Mouse (Mus musculus) urinary bladder, postnatal 36 days (tissue): ENCODE results near the gene 2610507B11Rik.
"Not testable (repeated sequence)": the region's sequence is repeated elsewhere in the genome, so short reads cannot be mapped to it uniquely, and the experiment has no call there.

ENCODE experiments used
- DNase-seq, 2 experiments: peaks; one replicate each; pipeline ENCODE4 v3.0.0; 2022; ENCODE audit warnings: low spot score in 2 of 2, mixed read lengths in 1 of 2

2610507B11Rik gene

DNA sequence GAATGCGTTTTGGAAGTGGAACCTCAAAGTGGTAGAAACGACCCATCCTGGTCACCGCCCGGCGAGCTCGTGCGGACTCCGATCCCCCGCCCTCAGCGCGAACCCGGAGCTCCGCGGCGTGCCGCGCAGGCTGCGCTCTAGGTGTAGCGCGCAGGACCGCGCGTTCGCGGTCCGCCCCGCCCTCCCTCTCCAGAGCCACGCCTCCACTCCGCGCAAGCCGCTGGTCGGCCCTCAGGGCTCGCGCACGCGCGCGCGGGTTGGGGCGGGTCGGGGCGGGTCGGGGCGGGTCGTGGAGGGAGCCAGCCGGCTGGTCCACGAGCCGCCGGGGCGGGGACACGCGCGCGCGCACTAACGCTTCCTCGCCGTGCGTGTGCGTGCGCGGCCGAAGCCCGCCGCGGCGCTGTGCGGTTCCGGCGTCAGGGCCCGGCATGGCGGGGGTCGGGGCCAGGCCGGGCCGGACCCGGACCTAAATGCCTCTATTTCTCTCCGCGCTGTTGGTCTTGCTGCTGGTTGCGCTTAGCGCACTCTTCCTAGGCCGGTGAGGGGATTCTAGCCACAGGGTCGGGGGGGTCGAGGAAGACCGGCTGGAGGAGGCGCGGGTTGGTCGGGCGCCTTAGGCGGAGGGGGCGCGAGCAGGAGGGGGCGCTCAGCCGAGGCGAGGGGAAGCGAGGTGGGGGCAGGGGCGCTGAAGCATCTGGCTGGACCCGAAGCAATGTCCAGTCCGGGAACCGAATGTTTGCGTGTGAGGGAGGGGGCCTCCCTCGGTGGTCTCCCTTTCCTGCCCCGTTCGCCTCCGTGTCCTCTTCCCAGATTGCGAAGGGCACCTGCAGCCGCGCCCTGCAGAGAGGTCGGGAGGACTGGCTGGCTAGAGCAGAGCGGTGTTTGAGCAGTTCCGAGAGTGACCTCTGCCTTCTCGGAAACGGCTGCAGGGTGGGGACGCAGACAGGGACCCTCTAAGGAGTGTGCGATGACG, at the start of gene 2610507B11Rik:
TSS of gene 2610507B11Rik (plus strand) at position 373 of the 973 bp plus-strand sequence.
- peak; percentile 87 to 92 for DNase-seq

DNA sequence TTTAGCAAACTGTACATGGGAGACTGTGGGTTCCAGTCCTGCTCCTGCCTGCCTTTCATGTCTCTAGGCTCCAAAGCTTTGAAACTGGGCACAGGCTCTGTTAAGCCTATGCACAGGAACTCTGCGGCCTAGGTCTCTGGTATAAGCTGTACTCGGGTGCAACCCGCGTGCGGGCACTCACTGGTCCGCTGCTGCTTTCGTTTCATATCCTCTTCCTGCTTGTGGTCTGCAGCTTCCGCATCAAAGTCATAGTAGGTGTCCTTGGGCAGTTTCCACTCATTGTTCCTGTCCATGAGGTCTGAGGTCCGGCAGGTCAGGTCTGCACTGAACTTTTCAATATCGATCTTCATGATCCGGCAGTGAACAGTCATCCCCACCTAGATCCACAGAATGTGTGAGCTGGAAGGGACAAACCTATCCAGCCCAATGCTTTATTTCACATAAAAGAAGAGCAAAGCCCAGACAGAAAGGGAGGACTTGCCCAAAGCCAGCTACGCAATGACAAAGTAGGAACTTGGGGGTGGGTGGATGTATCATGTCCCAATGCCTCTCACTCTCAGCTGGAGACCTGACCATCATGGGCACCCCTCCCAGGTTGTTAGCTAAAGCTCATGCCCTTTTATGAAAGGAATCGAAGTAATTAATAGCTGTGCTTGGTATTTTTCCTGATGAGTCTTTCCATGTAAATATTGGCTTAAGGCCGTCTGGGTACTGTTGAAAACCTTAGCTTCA, 48.3 kb upstream of the 2610507B11Rik start:
- DNase-seq: no peak

DNA sequence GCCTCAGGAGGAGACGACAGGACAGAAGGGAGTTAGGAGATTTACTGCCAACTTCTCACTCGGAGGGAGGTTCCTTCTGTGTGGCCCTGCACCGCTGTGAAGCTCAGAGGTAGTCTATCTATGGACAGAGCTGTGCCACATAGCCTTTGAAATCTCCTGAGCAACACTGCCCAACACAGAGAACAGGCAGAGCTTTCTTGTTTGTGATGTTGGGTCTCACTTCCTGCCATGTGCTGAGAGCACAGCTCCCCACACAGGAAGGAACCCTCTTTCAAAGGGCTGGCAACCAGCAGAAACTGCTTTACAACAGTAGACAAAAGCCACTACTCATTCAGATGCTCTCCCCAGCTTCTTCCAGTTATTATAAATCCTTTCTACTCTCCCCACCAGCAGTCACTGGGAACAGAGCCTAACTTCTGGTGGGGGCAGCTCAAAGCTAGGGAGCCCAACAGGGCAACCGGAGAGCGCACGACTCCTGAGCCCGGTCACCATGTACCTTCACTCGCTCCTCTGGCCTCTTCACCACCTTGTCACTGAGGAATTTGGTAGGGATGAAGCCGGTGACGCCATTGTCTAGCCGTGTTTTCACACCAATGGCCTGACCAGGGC, 45.7 kb upstream of the 2610507B11Rik start:
- no peak for DNase-seq

DNA sequence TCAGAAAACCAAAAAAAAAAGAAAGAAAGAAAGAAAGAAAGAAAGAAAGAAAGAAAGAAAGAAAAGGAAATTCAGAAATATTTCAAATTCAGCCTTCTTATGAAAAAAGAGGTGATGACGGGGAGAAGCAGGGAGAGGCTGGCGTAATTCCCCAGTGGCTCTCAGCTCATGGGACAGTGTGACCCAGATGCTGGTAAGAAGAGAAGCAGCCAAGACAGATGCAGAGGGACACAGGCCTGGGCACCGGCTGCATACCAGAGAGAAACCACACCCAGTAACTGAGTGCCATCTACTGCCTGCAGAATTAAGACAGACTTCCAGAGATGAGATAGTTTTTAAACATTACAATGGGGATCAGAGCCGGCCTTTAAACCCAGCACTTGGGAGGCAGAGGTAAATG, 38.0 kb upstream of the 2610507B11Rik start:
- no peak for DNase-seq

DNA sequence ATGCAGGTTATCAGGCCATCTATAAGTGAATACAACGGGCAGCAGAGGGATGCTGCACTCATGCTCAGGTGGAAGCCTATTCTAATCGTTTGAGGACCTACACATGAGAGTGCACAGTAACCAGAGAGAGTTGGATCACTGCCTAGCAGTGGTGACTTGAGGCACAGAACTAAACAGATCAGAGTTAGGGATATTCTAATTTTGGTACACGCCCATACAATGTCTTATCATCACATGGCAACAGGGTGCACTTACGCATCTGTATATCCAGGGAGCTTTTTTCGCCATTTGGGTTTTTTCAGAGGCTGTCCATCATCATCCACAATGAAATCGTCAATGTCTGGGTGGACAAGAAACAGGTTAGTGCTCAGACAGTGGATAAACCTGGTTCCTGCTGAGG, 30.0 kb upstream of the 2610507B11Rik start:
- DNase-seq: no peak

DNA sequence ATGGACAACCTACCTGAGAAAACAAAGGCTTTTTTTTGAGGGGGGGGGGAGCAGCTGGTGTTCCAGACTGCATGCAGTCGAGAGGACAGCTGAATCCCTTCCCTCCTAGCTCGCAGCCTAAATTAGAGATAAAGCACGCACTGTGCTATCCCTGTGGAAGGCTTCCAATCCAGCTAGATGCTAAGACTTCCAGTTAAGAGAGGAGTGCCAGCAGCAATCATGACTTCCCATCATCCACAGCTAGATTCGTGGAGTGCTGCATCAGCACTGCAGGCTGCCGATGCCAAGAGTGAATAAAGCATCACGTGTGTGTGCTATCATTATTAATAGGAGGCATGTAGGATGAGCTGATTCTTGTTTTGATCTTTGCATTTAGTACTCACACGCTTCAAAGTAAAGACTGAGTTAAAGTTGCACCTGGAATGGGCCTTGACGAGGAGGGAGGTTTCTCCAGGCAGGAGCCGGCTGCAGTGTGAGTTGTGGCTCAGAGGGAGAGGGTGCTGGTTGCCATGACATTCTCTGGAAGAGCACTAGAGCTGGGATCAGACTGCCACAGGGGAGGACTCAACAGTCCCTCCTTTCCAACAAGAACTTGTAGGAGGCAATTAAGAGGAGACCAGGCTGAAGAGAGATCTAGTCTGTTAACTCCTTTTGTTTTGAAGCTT, 21.2 kb upstream of the 2610507B11Rik start:
- no peak for DNase-seq

DNA sequence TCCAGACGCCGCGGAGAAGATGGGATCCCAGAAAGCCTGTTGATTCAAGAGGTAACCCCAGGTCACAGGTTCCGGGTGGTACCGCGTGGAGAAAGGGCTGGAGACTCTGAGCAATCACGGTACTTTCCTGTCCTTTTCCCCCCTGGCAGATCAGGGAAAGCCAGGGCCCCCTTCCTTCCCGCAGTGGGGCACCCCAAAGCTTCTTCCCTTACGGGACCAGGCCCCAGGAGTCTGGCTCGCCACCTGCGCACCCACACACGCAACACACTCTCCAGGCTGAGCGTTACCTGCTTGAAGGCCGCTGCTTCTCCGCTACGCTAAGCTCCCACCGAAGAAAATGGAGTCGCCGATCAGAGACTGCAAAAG, 16.3 kb upstream of the 2610507B11Rik start:
- peak in 1 of 2 experiments; percentile 27 for DNase-seq

DNA sequence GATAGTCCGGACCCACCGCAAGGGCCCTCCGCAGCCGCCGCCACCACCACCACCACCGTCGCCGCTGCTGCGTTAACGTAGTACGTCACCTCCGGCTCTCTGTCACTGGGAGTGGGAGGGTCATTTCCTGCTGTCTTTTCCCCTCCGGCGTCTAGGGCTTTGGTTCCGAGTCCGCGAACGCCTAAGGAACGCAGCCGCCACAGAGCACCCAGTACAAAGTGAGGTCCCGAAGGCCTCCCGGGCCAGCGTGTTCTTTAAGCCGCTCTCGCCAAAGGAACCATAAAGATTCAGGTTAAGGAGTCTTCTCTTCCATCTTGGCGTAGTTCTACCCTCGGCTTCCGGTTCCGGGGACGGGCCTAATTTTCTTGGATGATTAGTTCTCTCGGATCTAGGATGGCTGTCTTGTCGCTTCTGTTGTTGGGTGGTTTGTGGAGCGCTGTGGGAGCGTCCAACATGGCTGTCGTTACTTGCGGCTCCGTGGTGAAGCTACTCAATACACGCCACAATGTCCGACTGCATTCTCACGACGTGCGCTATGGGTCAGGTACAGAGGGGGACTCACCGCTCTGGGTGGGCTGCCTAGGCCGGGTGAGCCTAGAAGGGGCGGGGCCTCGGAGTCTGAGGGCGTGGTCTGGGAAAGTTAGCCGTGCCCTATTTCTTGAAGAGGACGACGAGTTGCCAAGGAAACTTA, 15.8 kb upstream of the 2610507B11Rik start, which contains the start of the genes Sdf2 and Supt6:
TSS of gene Sdf2 (plus strand) at position 120 of the 691 bp plus-strand sequence.
TSS of gene Supt6 (minus strand) at position 361 of the 691 bp plus-strand sequence.
- peak; percentile 90 for DNase-seq

DNA sequence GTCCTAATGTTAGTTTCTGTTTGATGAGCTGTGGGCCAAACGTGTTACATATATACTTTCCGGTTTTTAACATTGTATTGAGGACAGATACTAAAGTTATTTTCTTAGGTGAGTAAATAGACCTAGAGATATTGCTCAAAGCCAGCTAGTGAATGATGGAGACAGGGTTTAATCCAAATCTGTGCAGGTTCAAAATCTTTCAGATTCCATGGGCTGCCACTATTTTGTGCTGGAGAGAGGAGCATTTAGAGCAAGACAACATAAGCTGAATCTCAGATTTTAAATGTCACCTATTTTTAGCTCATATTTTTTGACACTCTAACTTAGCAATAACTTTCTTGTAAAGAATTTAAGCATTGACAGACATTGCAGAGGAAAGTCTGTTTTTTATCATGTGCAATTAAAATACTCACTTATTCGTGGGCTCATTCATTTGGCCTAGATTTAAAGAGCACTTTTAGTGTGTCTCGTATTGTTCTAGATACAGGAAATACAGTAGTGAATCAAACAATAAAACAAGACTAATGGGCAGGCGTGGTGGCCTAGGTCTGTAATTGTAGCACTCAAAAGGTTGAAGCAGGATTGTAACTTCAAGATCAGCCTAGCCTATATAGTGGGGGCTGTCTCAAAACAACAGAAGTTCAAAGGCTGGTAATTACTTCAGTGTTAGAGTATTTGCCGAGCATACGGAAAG, 15.1 kb upstream of the 2610507B11Rik start:
- DNase-seq: no peak

DNA sequence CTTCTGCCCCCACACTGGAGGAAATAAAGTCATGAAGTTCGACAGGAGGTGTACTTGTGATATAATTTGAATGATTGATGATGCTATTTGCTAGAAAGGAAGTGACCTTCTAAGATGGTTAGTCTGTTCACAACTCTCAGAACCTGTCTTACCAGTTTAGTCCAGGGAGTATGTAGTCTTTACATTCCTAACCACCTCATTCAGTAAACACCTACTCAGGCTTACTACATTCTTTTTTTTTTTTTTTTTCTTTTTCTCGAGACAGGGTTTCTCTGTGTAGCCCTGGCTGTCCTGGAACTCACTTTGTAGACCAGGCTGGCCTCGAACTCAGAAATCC, 14.6 kb upstream of the 2610507B11Rik start:
- no peak for DNase-seq

DNA sequence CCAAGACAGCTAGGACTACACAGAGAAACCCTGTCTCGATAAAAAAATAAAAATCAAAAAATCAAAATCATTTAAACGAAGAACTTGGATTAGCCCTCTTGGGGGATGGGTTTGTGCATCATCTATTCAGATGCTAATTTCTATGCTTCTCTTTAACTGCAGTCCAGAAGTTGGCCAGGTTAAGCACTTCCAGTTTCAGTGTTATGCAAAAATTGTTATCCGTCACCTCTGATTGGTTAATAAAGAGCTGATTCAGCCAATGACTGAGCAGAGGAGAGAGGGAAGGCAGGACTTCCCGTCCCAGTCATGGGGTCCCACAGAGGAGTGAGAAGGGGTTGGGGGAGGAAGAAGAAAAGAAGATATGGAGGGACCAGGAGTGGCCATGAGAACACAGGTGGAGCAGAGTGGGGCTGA, 13.8 kb upstream of the 2610507B11Rik start:
- DNase-seq: no peak

DNA sequence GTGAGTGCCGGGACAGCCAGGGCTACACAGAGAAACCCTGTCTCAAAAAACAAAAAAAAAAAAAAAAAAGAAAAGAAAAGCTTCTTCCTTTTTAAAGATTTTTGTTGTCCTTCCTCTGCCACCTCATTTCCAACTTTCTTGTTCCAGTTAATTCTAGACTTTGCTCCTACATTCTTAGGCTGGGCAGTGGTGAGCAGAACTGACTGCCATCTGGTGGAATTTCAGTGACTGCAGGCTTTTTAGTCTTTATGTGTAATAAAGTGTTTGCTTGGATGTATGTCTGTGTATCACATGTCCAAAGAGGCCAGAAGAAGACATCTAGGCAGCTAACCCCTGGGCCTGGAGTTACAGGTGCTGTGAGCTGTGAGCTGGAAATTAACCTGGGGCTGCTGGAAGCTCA, 4.9 kb upstream of the 2610507B11Rik start:
- DNase-seq: no peak

DNA sequence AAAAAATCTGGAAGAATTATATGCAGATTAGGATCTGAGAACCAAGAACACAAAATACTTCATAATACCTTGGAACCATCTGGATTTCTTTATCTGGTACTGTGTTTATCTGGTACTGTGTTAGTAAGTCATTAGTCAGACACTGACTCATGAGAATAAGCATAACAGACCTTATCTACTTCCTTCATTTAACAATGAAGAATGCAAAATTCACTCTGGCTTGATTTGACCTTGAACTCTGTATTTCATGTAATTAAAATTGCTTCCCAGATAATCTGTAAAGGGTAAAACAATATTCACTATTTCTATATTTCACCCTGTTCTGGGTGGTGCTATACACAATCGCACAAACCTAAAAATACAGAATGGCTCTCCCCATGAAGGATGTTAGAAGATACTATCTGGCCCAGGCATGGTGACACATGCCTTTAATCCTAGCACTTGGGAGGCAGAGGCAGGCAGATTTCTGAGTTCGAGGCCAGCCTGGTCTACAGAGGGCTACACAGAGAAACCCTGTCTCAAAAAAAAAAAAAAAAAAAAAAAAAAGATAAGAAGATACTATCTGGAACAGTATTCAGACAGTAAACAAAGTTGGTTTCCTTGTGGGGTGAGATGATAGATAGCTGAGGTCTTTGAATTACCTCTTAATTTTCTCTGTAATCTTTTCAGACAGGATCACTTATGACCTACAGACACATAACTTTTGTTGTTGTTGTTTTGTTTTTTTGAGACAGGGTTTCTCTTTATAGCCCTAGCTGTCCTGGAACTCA, 878 bp upstream of the 2610507B11Rik start:
- no peak for DNase-seq

DNA sequence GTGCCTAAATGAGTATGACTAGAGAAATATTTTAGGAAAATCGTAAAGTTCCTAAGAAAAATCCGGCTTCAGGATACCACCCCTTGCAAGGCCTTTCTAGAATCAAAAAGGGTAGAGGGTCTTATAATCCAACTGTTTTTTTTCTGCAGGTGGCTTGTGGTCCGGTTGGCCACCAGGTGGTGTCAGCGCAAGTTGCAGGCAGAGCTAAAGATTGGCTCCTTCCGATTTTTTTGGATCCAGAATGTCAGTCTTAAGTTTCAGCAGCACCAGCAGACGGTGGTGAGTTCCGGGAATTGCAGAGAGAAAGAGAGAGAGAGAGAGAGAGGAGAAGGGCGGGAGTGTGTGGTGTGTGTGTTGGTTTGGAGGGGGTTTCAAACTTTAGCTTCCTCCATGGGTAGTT, 998 bp downstream of the 2610507B11Rik start:
- DNase-seq: peak in 1 of 2 experiments; percentile 45

DNA sequence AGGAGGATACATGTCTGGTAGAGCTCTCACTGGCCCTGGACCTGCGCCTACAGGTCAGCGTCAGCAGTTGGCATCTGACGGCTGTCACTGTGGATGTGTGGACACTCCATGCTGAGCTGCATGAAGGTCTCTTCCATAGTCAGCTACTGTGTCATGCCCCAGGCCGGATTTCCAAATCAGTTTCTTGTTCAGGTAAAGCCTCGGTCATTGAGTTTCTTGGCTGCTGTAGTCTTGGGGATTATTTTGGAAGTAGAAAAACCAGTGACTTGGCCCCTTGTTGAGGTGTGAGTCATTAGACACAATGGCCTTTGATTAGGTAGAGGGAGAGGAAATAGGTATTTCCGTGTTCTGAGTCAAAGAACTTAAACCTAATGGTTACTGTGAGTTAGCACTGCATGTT, 4.0 kb downstream of the 2610507B11Rik start:
- no peak for DNase-seq

DNA sequence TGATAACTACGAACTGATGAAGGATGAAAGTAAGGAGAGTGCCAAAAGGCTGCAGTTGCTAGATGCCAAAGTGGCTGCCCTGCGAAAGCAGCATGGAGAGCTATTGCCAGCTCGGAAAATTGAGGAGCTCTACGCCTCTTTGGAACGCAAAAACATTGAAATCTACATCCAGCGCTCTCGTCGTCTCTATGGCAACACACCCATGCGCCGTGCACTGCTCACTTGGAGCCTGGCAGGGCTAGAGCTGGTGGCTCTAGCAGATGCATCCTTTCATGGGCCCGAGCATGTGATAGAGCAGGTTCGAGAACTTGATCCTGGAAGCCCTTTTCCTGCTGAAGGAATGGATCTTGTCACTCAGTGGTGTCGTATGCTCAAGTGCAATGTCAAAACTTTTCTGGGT, 10.4 kb downstream of the 2610507B11Rik start:
- no peak for DNase-seq

DNA sequence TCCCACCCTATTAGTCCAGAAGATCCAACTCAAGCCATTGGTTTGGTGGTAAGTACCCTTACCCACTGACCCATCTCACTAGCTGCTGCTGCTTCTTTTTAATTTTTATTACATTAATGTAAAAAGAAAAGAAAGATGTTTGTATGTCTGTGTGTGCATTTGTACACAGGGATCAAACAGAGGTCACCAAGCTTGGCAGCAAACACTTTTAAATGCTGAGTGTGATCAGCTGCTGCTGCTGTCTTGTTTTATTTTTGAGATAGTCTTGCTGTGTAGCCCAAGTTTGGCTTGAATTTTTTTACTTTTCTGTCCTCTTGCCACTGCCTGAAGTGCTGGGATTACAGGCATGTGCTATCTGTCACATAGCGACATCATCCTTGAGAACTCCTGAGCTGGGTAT, 14.0 kb downstream of the 2610507B11Rik start:
- no peak for DNase-seq

DNA sequence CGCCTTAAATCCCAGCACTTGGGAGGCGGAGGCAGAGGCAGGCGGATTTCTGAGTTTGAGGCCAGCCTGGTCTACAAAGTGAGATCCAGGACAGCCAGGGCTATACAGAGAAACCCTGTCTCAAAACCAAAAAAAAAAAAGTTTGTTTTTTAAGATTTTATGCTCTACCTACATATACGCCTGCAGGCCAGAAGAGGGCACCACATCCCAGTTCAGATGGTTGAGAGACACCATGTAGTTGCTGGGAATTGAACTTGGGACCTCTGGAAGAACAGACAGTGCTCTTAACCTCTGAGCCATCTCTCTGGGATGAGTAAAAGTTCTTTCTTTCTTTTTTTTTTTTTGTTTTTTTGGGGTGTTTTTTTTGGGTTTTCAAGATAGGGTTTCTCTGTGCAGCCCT, 14.6 kb downstream of the 2610507B11Rik start:
- not testable (repeated sequence) for DNase-seq

DNA sequence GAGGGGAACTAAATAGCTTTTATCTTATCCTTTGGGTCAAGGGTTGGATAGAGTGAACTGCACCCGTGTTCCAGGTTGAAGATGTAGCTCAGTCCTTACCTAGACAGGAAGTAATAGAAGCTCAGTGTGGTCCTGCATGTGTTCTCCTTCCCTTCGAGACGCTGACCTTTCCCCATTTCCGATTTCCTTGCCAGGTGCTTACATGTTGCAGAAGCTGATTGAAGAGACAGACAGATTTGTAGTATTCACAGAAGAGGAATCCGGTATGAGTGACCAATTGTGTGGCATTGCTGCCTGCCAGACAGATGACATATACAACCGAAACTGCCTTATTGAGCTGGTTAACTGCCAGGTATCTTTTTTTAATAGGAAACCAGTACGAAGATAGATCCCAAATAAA, 17.3 kb downstream of the 2610507B11Rik start:
- no peak for DNase-seq

DNA sequence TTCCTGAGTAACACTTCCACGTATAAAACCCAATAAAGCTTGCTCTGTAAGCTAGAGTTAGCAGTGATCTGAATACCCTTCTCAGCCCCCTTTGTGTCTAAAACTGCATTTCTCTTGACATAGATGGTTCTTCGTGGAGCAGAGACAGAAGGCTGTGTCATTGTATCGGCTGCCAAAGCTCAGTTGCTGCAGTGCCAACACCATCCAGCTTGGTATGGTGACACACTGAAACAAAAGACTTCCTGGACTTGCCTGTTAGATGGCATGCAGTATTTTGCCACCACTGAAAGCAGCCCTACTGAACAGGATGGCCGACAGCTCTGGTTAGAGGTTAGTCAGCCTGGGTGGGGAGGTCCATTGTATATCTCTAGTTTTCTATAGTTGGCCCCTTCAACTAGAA, 18.0 kb downstream of the 2610507B11Rik start:
- DNase-seq: no peak
